In genomic region chr16:25948067-25948466, GRCm38 (mm10) we compare ENCODE assay signal across 27 mouse cellular contexts.
DNase-seq lines count a peak whose midpoint lies in the region; ATAC-seq and TF ChIP-seq lines count a peak whose summit lies in the region.
"Had no signal": no experiment of that assay in that cellular context is flagged by ENCODE, and none has a peak within 500 bp of the region (broad histone marks: within the 10 kb centered on the region; RNA-seq: fewer than 3 reads in every experiment).

No protein-coding gene starts in this region.

- H3K4me1 ChIP-seq in liver, embryonic 13.5 days (replicated peaks) = no peaks in the 10 kb centered on the region
- H3K4me1 ChIP-seq in liver, embryonic 12.5 days = no peaks in the 10 kb centered on the region
- no peaks in the 10 kb centered on the region for H3K4me1 ChIP-seq in kidney, embryonic 16.5 days (ENCODE audit: insufficient read depth, low read length)
- H3K4me1 ChIP-seq in heart, adult 2 months (ENCODE audit: control insufficient read depth, insufficient read depth, low read length) = peaks cover 2% of the 10 kb centered on the region; the same call in 1 of the 2 replicates
- H3K4me1 ChIP-seq: hindbrain, embryonic 12.5 days; hindbrain, embryonic 15.5 days had no signal

- no peak for DNase-seq in liver, embryonic 13.5 days
- DNase-seq in 416B (ENCODE audit: low read depth) = peak; percentile 59
- DNase-seq in fat pad, adult 2 months (ENCODE audit: extremely low read depth, low read depth, low spot score) = peak; percentile 82
- no peak for DNase-seq in cerebellum, adult 18-20 months
- DNase-seq in heart, adult 2 months = no peak
- DNase-seq: adrenal gland, adult 2 months; adrenal gland, postnatal 14 days; B cell, adult 2 months; cerebellum, adult 11 months; cerebellum, adult 8-10 months; cerebellum, postnatal 10 days; cerebellum, postnatal 36 days; forebrain, postnatal 0 days; gastrocnemius, postnatal 36 days; heart, adult 11 months; heart, postnatal 14 days; heart, postnatal 4 days had no signal

- H3K27ac ChIP-seq in liver, embryonic 13.5 days = no peak overlapping the region
- no peak overlapping the region for H3K27ac ChIP-seq in liver, embryonic 12.5 days
- no peak overlapping the region for H3K27ac ChIP-seq in kidney, embryonic 16.5 days (ENCODE audit: low read length)
- no peak overlapping the region for H3K27ac ChIP-seq in heart, adult 2 months
- H3K27ac ChIP-seq: heart, embryonic 13.5 days; hindbrain, embryonic 12.5 days; hindbrain, embryonic 15.5 days had no signal

- H3K36me3 ChIP-seq in liver, embryonic 13.5 days = no peaks in the 10 kb centered on the region
- no peaks in the 10 kb centered on the region for H3K36me3 ChIP-seq in liver, embryonic 12.5 days
- H3K36me3 ChIP-seq in kidney, embryonic 16.5 days (ENCODE audit: insufficient read depth, low read length) = no peaks in the 10 kb centered on the region
- H3K36me3 ChIP-seq in heart, adult 2 months (ENCODE audit: control insufficient read depth, insufficient read depth, low read length) = no peaks in the 10 kb centered on the region
- H3K36me3 ChIP-seq: G1E; heart, embryonic 13.5 days; hindbrain, embryonic 12.5 days; hindbrain, embryonic 15.5 days had no signal

- intact Hi-C loops in heart, adult 2 months (cut with DNase I) = loop anchor here (5.0 to 10.0 kb wide), 3 partner anchors 143 to 506 kb away; partner anchors contain the start of gene Trp63

- ATAC-seq in liver, embryonic 13.5 days (ENCODE audit: low read depth) = 0 out of 2 replicates have a peak, but pooled peaks have one; percentile 26
- ATAC-seq in liver, embryonic 12.5 days = no peak
- ATAC-seq in megakaryocyte, adult 5-6 weeks (ENCODE audit: poor library complexity, severe bottlenecking) = peak; percentile 84
- no peak for ATAC-seq in kidney, embryonic 16.5 days (ENCODE audit: low FRiP score, low TSS enrichment)
- ATAC-seq: forebrain, embryonic 14.5 days; forebrain, postnatal 0 days; Patski had no signal

- no peak for TF ChIP-seq EP300 in heart, adult 2 months (IDR thresholded peaks at IDR 0.05; ENCODE audit: insufficient read depth, low read depth, low read length)

- H3K27me3 ChIP-seq in liver, embryonic 13.5 days = no peaks in the 10 kb centered on the region
- no peaks in the 10 kb centered on the region for H3K27me3 ChIP-seq in liver, embryonic 12.5 days (replicated peaks)
- H3K27me3 ChIP-seq in kidney, embryonic 16.5 days (ENCODE audit: insufficient read depth, low read length) = no peaks in the 10 kb centered on the region
- no peaks in the 10 kb centered on the region for H3K27me3 ChIP-seq in heart, adult 2 months (ENCODE audit: control insufficient read depth, insufficient read depth, low read length)
- H3K27me3 ChIP-seq: CH12.LX; hindbrain, embryonic 12.5 days; hindbrain, embryonic 15.5 days; Patski had no signal

- no peak for TF ChIP-seq POLR2A in heart, adult 2 months (IDR thresholded peaks at IDR 0.05; ENCODE audit: insufficient read depth, low read depth, low read length)

- H3K79me2 ChIP-seq in heart, adult 2 months (replicated peaks; ENCODE audit: control insufficient read depth, insufficient read depth, low read length) = no peaks in the 10 kb centered on the region

- no peak overlapping the region for H3K4me3 ChIP-seq in liver, embryonic 13.5 days (replicated peaks)
- no peak overlapping the region for H3K4me3 ChIP-seq in liver, embryonic 12.5 days
- no peak overlapping the region for H3K4me3 ChIP-seq in kidney, embryonic 16.5 days (ENCODE audit: low read length)
- H3K4me3 ChIP-seq in heart, adult 2 months = no peak overlapping the region
- H3K4me3 ChIP-seq: heart, embryonic 13.5 days; hindbrain, embryonic 12.5 days; hindbrain, embryonic 15.5 days had no signal

- H3K9me3 ChIP-seq in liver, embryonic 13.5 days (replicated peaks) = no peaks in the 10 kb centered on the region
- no peaks in the 10 kb centered on the region for H3K9me3 ChIP-seq in liver, embryonic 12.5 days (replicated peaks)
- no peaks in the 10 kb centered on the region for H3K9me3 ChIP-seq in kidney, embryonic 16.5 days (ENCODE audit: low read length)
- H3K9me3 ChIP-seq: heart, embryonic 13.5 days; hindbrain, embryonic 12.5 days; hindbrain, embryonic 15.5 days had no signal

- no peak overlapping the region for H3K4me2 ChIP-seq in liver, embryonic 13.5 days
- no peak overlapping the region for H3K4me2 ChIP-seq in liver, embryonic 12.5 days
- no peak overlapping the region for H3K4me2 ChIP-seq in kidney, embryonic 16.5 days (replicated peaks; ENCODE audit: low read depth, low read length)
- H3K4me2 ChIP-seq: heart, embryonic 13.5 days; hindbrain, embryonic 12.5 days; hindbrain, embryonic 15.5 days had no signal

- WGBS in liver, embryonic 13.5 days (ENCODE audit: insufficient replicate concordance) = 33% methylated on average over 1 of the region's 1 CpGs
- WGBS in liver, embryonic 12.5 days (ENCODE audit: insufficient replicate concordance) = 13% methylated on average over 1 of the region's 1 CpGs
- WGBS in kidney, embryonic 16.5 days = 57% methylated on average over 1 of the region's 1 CpGs
- 42% methylated on average over 1 of the region's 1 CpGs for WGBS in heart, adult 2 months

- no peak overlapping the region for H3K9ac ChIP-seq in liver, embryonic 13.5 days
- no peak overlapping the region for H3K9ac ChIP-seq in liver, embryonic 12.5 days
- H3K9ac ChIP-seq in kidney, embryonic 16.5 days (replicated peaks; ENCODE audit: low read length) = no peak overlapping the region
- no peak overlapping the region for H3K9ac ChIP-seq in heart, adult 2 months (ENCODE audit: low read depth, low read length)
- H3K9ac ChIP-seq: forebrain, postnatal 0 days; heart, embryonic 13.5 days; hindbrain, embryonic 12.5 days; hindbrain, embryonic 15.5 days had no signal

- no peak for TF ChIP-seq CTCF in heart, adult 2 months (IDR thresholded peaks at IDR 0.05)

Comparison
In these comparisons a context has a peak if more than half of its experiments do, and no peak if none do; other contexts are left out.
1. ATAC-seq: peak in liver, embryonic 13.5 days (single experiment) and megakaryocyte, adult 5-6 weeks (single experiment); none in liver, embryonic 12.5 days (single experiment) and kidney, embryonic 16.5 days (single experiment).
2. DNase-seq: peak in 416B (single experiment) and fat pad, adult 2 months (single experiment); none in liver, embryonic 13.5 days (single experiment), cerebellum, adult 18-20 months (0 of 2) and heart, adult 2 months (0 of 2).